Comparison of ENCODE assay signal across 9 mouse cellular contexts in the genomic region with DNA sequence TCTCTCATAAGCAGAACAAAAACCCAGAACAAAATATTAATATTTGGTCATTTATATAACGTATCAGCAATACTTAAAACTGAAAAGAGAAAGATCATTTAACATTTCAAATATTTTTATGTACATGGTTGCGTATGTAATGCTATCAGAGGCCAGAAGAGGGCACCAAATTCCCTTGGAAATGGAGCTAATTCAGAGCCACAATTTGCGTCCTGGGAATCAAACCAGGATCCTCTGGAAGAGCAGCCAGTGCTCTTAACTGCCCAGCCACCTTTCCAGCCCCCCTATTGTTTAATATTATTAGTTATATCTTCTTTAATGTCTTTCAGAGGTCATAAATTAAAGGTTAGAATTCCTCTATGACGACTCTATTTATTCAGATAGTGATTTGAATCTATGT. TPM values are rescaled to one million over a fixed set of nuclear protein-coding genes. Genes with fewer than 3 reads are reported as not detected.
DNase-seq lines count a peak whose midpoint lies in the region; ATAC-seq and TF ChIP-seq lines count a peak whose summit lies in the region.
"Had no signal": no experiment of that assay in that cellular context is flagged by ENCODE, and none has a peak within 500 bp of the region (broad histone marks: within the 10 kb centered on the region; RNA-seq: fewer than 3 reads in every experiment).

No protein-coding gene starts in this region.

- DNase-seq in cerebellum, adult 18-20 months: peak; percentile 24 to 33
- DNase-seq in cerebellum, adult 9-11 months: no peak
- DNase-seq in left cerebral cortex, adult 18-20 months (ENCODE audit: low spot score in 2 of 2): peak; percentile 20 to 46
- no peak for DNase-seq in left cerebral cortex, postnatal 10 days (ENCODE audit: extremely low spot score in 1 of 2, low spot score in 2 of 2)
- DNase-seq in ES-E14 (ENCODE audit: low read depth, low spot score): peak; percentile 47
- peak; percentile 35 for DNase-seq in embryo, embryonic 9.5 days (ENCODE audit: extremely low spot score)
- peak; percentile 12 for DNase-seq in lung, postnatal 25 days (ENCODE audit: low spot score)

- no peak overlapping the region for H3K9ac ChIP-seq in ES-E14 (ENCODE audit: insufficient read depth, low read depth, low read length, poor library complexity, severe bottlenecking)
- H3K9ac ChIP-seq: lung, embryonic 15.5 days had no signal

- in situ Hi-C loops in ES-E14 (cut with MboI; ENCODE audit: low sequenced_read_pairs in 2 of 2, unreplicated experiment in 2 of 2): no loop called here

- no peak overlapping the region for H3K27ac ChIP-seq in ES-E14 (ENCODE audit: insufficient read depth, low read depth, low read length, poor library complexity, severe bottlenecking)
- H3K27ac ChIP-seq: lung, embryonic 15.5 days had no signal

- H3K4me3 ChIP-seq in ES-E14 (ENCODE audit: insufficient read depth in 1 of 2, low read depth in 1 of 2, low read length in 2 of 2, poor library complexity in 1 of 2, severe bottlenecking in 1 of 2): no peak overlapping the region
- H3K4me3 ChIP-seq: lung, embryonic 15.5 days had no signal

- intact Hi-C loops in left cerebral cortex, postnatal 10 days (cut with DNase I): loop anchor here (5.0 kb wide), 2 partner anchors 59 to 114 kb away; no protein-coding TSS in a partner anchor

- no peak for ATAC-seq in inflammation-experienced regulatory T-cells, adult 6 months

- no peaks in the 10 kb centered on the region for H3K9me3 ChIP-seq in ES-E14 (ENCODE audit: control insufficient read depth, insufficient read depth, low read depth, low read length)
- H3K9me3 ChIP-seq: lung, embryonic 15.5 days had no signal

- no peaks in the 10 kb centered on the region for H3K36me3 ChIP-seq in ES-E14 (ENCODE audit: control insufficient read depth, insufficient read depth, low read length, poor library complexity, severe bottlenecking)
- H3K36me3 ChIP-seq: lung, embryonic 15.5 days had no signal

- H3K4me1 ChIP-seq in ES-E14 (ENCODE audit: control insufficient read depth in 2 of 2, insufficient read depth in 2 of 2, low read length in 2 of 2, poor library complexity in 1 of 2): no peaks in the 10 kb centered on the region

TF ChIP-seq in ES-E14, 5 proteins besides CTCF, POLR2A, EP300 and RAD21:
- TF ChIP-seq ZNF384 (IDR thresholded peaks at IDR 0.05; ENCODE audit: low read depth, low read length) (no peak), ZC3H11A (IDR thresholded peaks at IDR 0.05; ENCODE audit: borderline replicate concordance, low read depth, low read length) (peak; percentile 90)

RNA-seq across cellular contexts. Expression of a gene that starts 3.7 kb away (rescaled TPM):
- 1 to 10 TPM; 3.9 to 5.4 TPM for total RNA-seq in left cerebral cortex, adult 18-20 months (2021)
- 1 to 10 TPM; 4.5 to 5.1 TPM for total RNA-seq in left cerebral cortex, postnatal 10 days (2021)
- total RNA-seq in ES-E14 (2012; rRNA removed): 0.04 TPM in 1 of 2 replicates, not detected in the other
- 1 to 10 TPM in 2 of 3 experiments, not detected in 1; 1.1 to 1.9 TPM for polyA plus RNA-seq in inflammation-experienced regulatory T-cells, adult 6 months (2017; shearing (Covaris generic))

Comparison
In these comparisons a context has a peak if more than half of its experiments do, and no peak if none do; other contexts are left out.
1. DNase-seq: peak in cerebellum, adult 18-20 months (2 of 2), left cerebral cortex, adult 18-20 months (2 of 2), ES-E14 (single experiment), embryo, embryonic 9.5 days (single experiment) and lung, postnatal 25 days (single experiment); none in cerebellum, adult 9-11 months (single experiment) and left cerebral cortex, postnatal 10 days (0 of 2).